Mouse (Mus musculus): ENCODE data around the gene Erp27. TPM values are rescaled to one million over a fixed set of nuclear protein-coding genes. Genes with fewer than 3 reads are reported as not detected.
"Not testable (repeated sequence)": the region's sequence is repeated elsewhere in the genome, so short reads cannot be mapped to it uniquely, and the experiment has no call there.

Erp27 gene
- polyA plus RNA-seq, 1 experiment from 2014 or later: not detected

- H3K4me1 ChIP-seq: no peaks in the 10 kb centered on the region
- H3K4me2 ChIP-seq (replicated peaks): no peak overlapping the region
- H3K4me3 ChIP-seq: no peak overlapping the region
- H3K9me3 ChIP-seq (replicated peaks): no peaks in the 10 kb centered on the region
- no peak for ATAC-seq (ENCODE audit: low FRiP score)
- no peak overlapping the region for H3K9ac ChIP-seq
- WGBS: 82% methylated on average over 2 of the region's 2 CpGs
- H3K27ac ChIP-seq: no peak overlapping the region
- no peaks in the 10 kb centered on the region for H3K36me3 ChIP-seq
- H3K27me3 ChIP-seq: no peaks in the 10 kb centered on the region
These were observed 23.0 kb downstream of the Erp27 start for GRCm38 (mm10) chr6:136898954-136899353.

- Histone ChIP-seq H3K4me1 (no peaks in the 10 kb centered on the region), H3K4me2 (replicated peaks) (no peak overlapping the region), H3K4me3 (no peak overlapping the region), H3K27ac (no peak overlapping the region), H3K9me3 (replicated peaks) (no peaks in the 10 kb centered on the region), H3K9ac (no peak overlapping the region), H3K27me3 (no peaks in the 10 kb centered on the region), H3K36me3 (no peaks in the 10 kb centered on the region)
- WGBS: 72% methylated on average over 4 of the region's 4 CpGs
- ATAC-seq (ENCODE audit: low FRiP score): no peak
These were observed 23.8 kb downstream of the Erp27 start for GRCm38 (mm10) chr6:136898222-136898621.

- H3K9me3 ChIP-seq (replicated peaks): no peaks in the 10 kb centered on the region
- no peak overlapping the region for H3K9ac ChIP-seq
- no peaks in the 10 kb centered on the region for H3K36me3 ChIP-seq
- no peak overlapping the region for H3K4me3 ChIP-seq
- no peak overlapping the region for H3K4me2 ChIP-seq (replicated peaks)
- no peaks in the 10 kb centered on the region for H3K4me1 ChIP-seq
- no peak overlapping the region for H3K27ac ChIP-seq
- 86% methylated on average over 4 of the region's 4 CpGs for WGBS
- no peaks in the 10 kb centered on the region for H3K27me3 ChIP-seq
- ATAC-seq (ENCODE audit: low FRiP score): no peak
These were observed 24.2 kb downstream of the Erp27 start for GRCm38 (mm10) chr6:136897789-136898188.

GRCm38 (mm10) chr6:136894532-136895339, 27.2 kb downstream of the Erp27 start:
- no peaks in the 10 kb centered on the region for H3K4me1 ChIP-seq
- no peak overlapping the region for H3K4me3 ChIP-seq
- no peak for ATAC-seq (ENCODE audit: low FRiP score)

GRCm38 (mm10) chr6:136892002-136892401, 30.0 kb downstream of the Erp27 start:
- H3K4me3 ChIP-seq: no peak overlapping the region
- no peaks in the 10 kb centered on the region for H3K4me1 ChIP-seq
- H3K27me3 ChIP-seq: no peaks in the 10 kb centered on the region
- WGBS: 87% methylated on average over 2 of the region's 2 CpGs
- no peak overlapping the region for H3K27ac ChIP-seq
- no peak overlapping the region for H3K4me2 ChIP-seq (replicated peaks)
- no peak for ATAC-seq (ENCODE audit: low FRiP score)
- H3K36me3 ChIP-seq: no peaks in the 10 kb centered on the region
- no peak overlapping the region for H3K9ac ChIP-seq
- no peaks in the 10 kb centered on the region for H3K9me3 ChIP-seq (replicated peaks)

More at GRCm38 (mm10) chr6:136894532-136895339, 27.2 kb downstream of the Erp27 start:
- Histone ChIP-seq H3K27ac (no peak overlapping the region), H3K36me3 (no peaks in the 10 kb centered on the region), H3K4me2 (replicated peaks) (no peak overlapping the region), H3K9me3 (replicated peaks) (no peaks in the 10 kb centered on the region), H3K27me3 (no peaks in the 10 kb centered on the region), H3K9ac (no peak overlapping the region)
- 67% methylated on average over 15 of the region's 15 CpGs for WGBS

- WGBS: over 99% methylated on average over 6 of the region's 6 CpGs
These were observed 32.4 kb downstream of the Erp27 start for GRCm38 (mm10) chr6:136889554-136889953.

GRCm38 (mm10) chr6:136889067-136889466, 32.9 kb downstream of the Erp27 start:
- Histone ChIP-seq H3K4me3 (no peak overlapping the region), H3K4me2 (replicated peaks) (no peak overlapping the region), H3K36me3 (no peaks in the 10 kb centered on the region), H3K4me1 (no peaks in the 10 kb centered on the region), H3K27ac (no peak overlapping the region), H3K9me3 (replicated peaks) (no peaks in the 10 kb centered on the region), H3K9ac (no peak overlapping the region), H3K27me3 (no peaks in the 10 kb centered on the region)
- ATAC-seq (ENCODE audit: low FRiP score): no peak
- 89% methylated on average over 6 of the region's 6 CpGs for WGBS

More at GRCm38 (mm10) chr6:136889554-136889953, 32.4 kb downstream of the Erp27 start:
- no peak overlapping the region for H3K9ac ChIP-seq
- no peaks in the 10 kb centered on the region for H3K4me1 ChIP-seq
- no peaks in the 10 kb centered on the region for H3K9me3 ChIP-seq (replicated peaks)
- H3K4me2 ChIP-seq (replicated peaks): no peak overlapping the region
- H3K4me3 ChIP-seq: no peak overlapping the region
- H3K27me3 ChIP-seq: no peaks in the 10 kb centered on the region
- H3K36me3 ChIP-seq: no peaks in the 10 kb centered on the region
- no peak for ATAC-seq (ENCODE audit: low FRiP score)
- no peak overlapping the region for H3K27ac ChIP-seq

- H3K4me2 ChIP-seq (replicated peaks): no peak overlapping the region
- 70% methylated on average over 9 of the region's 9 CpGs for WGBS
- H3K9me3 ChIP-seq (replicated peaks): no peaks in the 10 kb centered on the region
- no peaks in the 10 kb centered on the region for H3K36me3 ChIP-seq
- H3K9ac ChIP-seq: no peak overlapping the region
- H3K4me3 ChIP-seq: no peak overlapping the region
- no peaks in the 10 kb centered on the region for H3K4me1 ChIP-seq
- ATAC-seq (ENCODE audit: low FRiP score): no peak
- no peaks in the 10 kb centered on the region for H3K27me3 ChIP-seq
- no peak overlapping the region for H3K27ac ChIP-seq
These were observed 34.1 kb downstream of the Erp27 start for GRCm38 (mm10) chr6:136887854-136888253.

- not testable (repeated sequence) for H3K36me3 ChIP-seq; H3K9ac ChIP-seq; H3K4me1 ChIP-seq; H3K9me3 ChIP-seq (replicated peaks); H3K4me2 ChIP-seq (replicated peaks); H3K27ac ChIP-seq; ATAC-seq (ENCODE audit: low FRiP score); H3K27me3 ChIP-seq; H3K4me3 ChIP-seq
- WGBS: 57% methylated on average over 1 of the region's 1 CpGs
These were observed 37.2 kb downstream of the Erp27 start for GRCm38 (mm10) chr6:136884766-136885165.

- Histone ChIP-seq H3K36me3 (no peaks in the 10 kb centered on the region), H3K4me2 (replicated peaks) (no peak overlapping the region), H3K4me1 (no peaks in the 10 kb centered on the region), H3K27ac (no peak overlapping the region), H3K27me3 (no peaks in the 10 kb centered on the region), H3K9ac (no peak overlapping the region), H3K4me3 (no peak overlapping the region), H3K9me3 (replicated peaks) (no peaks in the 10 kb centered on the region)
- 94% methylated on average over 6 of the region's 6 CpGs for WGBS
- ATAC-seq (ENCODE audit: low FRiP score): no peak
These were observed 38.0 kb downstream of the Erp27 start for GRCm38 (mm10) chr6:136883961-136884360.

- Histone ChIP-seq H3K9me3 (replicated peaks) (no peaks in the 10 kb centered on the region), H3K27me3 (no peaks in the 10 kb centered on the region), H3K4me3 (no peak overlapping the region), H3K27ac (no peak overlapping the region), H3K36me3 (no peaks in the 10 kb centered on the region), H3K4me2 (replicated peaks) (no peak overlapping the region), H3K9ac (no peak overlapping the region), H3K4me1 (no peaks in the 10 kb centered on the region)
- WGBS: 86% methylated on average over 3 of the region's 3 CpGs
- no peak for ATAC-seq (ENCODE audit: low FRiP score)
These were observed 38.5 kb downstream of the Erp27 start for GRCm38 (mm10) chr6:136883431-136883915.

GRCm38 (mm10) chr6:136881678-136882077, 40.3 kb downstream of the Erp27 start:
- Histone ChIP-seq H3K36me3 (no peaks in the 10 kb centered on the region), H3K9me3 (replicated peaks) (no peaks in the 10 kb centered on the region), H3K27ac (no peak overlapping the region), H3K27me3 (no peaks in the 10 kb centered on the region), H3K4me1 (no peaks in the 10 kb centered on the region), H3K4me2 (replicated peaks) (no peak overlapping the region), H3K9ac (no peak overlapping the region), H3K4me3 (no peak overlapping the region)
- no peak for ATAC-seq (ENCODE audit: low FRiP score)
- WGBS: 61% methylated on average over 8 of the region's 8 CpGs

- Histone ChIP-seq H3K27ac (no peak within 1 kb of the TSS), H3K27me3 (no peaks in the 10 kb centered on the region), H3K4me2 (replicated peaks) (no peak within 1 kb of the TSS; the same call in 1 of the 2 replicates), H3K9ac (no peak within 1 kb of the TSS), H3K4me1 (no peaks in the 10 kb centered on the region), H3K36me3 (no peaks in the 10 kb centered on the region), H3K9me3 (replicated peaks) (no peaks in the 10 kb centered on the region), H3K4me3 (0 out of 2 replicates have a peak within 1 kb of the TSS, but pooled peaks have one; percentile 2)
- ATAC-seq (ENCODE audit: low FRiP score): no peak
- WGBS: 58% methylated on average over 9 of the region's 9 CpGs
These were observed 46.3 kb downstream of the Erp27 start, which contains the start of gene Mgp for GRCm38 (mm10) chr6:136875670-136876069. Mgp (minus strand) TSS chr6:136875823.
